Mouse (Mus musculus): ENCODE measurements around the gene Gm3573. TPM values are rescaled to one million over a fixed set of nuclear protein-coding genes. Genes with fewer than 3 reads are reported as not detected.
A peak's percentile ranks its signal among the peaks of the same experiment; 100 is the strongest.
"Not testable (repeated sequence)": the region's sequence is repeated elsewhere in the genome, so short reads cannot be mapped to it uniquely, and the experiment has no call there.

Gene Gm3573
- total RNA-seq (2021): not detected
- long read RNA-seq, experiment 1: 0 reads
- long read RNA-seq, experiment 2: 0 reads

DNA sequence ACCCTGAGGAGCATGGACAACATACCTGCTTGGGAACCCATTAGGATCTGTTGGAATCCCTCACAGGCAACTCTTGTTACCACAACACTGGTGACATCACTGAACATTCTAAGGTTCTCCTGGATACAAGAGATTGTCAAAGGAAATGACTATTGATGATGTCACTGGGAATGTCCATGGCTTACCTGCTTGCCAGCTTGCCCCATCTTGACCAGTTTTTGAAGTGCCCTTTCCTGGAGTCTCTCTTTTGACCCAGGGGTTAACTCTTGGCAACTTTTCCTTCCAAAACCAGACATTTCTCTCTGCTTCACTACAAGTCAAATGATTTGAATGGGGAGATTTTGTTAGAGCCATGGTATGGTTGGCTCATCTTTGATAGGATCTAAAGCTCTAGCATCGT is at the start of gene Gm3573:
Gene Gm3573 (minus strand): TSS at position 101 of the 400 bp plus-strand sequence.
- DNase-seq: not testable (repeated sequence)

DNA sequence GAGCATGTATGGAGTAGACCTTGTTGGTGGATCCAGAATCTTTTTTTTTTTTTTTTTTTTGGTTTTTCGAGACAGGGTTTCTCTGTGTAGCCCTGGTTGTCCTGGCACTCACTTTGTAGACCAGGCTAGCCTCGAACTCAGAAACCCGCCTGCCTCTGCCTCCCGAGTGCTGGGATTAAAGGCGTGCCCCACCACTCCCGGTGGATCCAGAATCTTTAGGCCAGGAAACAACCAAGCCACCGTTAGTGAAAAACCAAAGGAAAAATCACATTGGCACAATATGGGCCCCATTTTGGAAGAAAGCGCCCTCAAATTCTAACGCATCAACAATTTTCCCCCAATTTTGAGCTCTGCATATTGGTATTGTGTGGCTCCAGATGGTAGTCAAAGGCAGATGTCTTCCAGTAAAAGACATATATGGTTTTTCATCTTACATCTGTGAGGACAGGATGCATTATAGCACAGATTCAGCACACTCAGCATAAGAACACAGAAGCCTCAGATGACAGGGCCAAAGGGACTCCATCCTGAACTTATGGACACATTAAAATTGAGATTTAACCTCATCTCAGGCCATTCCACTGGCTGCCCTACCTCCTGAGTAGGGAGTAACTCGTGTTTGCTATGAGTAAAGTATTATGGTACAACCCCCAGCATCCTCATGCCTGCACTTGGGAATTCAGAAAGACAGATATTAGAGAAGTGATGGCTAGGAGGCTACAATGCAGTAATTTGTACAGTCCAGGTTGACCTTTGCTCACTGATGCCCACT is 26.4 kb upstream of the Gm3573 start:
- DNase-seq: peak; percentile 0

DNA sequence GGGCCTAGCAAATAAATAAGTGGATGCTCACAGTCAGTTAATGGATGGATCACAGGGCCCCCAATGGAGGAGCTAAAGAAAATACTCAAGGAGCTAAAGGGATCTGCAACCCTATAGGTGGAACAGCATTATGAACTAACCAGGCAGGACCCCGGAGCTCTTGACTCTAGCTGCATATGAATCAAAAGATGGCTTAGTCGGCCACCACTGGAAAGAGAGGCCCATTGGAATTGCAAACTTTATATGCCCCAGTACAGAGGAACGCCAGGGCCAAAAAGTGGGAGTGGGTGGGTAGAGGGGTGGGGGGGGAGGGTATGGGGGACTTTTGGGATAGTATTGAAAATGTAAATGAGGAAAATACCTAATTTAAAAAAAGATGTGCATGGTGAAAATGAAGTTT is 6.7 kb downstream of the Gm3573 start:
- not testable (repeated sequence) for DNase-seq

DNA sequence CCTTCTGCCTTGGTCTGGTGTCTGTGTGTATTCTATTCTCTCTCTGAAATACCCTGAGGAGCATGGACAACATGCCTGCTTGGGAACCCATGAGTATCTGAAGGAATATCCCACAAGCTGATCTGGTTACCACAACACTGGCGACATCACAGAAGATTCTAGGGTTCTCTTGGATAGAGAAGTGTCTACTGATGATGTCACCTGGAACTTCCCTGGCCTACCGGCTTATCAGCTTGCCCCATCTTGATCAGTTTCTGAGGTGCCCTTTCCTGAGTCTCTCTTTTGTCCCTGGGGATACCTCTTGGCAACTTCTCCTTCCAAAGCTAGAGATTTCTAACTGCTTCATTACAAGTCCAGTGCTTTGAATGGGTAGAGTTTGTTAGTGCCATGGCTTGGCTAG is 28.1 kb downstream of the Gm3573 start, which contains the start of gene Gm17027:
Gene Gm17027 (minus strand): TSS at position 101 of the 400 bp plus-strand sequence.
- not testable (repeated sequence) for DNase-seq

Other genes with a start within 250 kb of the Gm3573 start
- gene 1700024B05Rik, start 246.8 kb downstream of the Gm3573 start, total RNA-seq (2021): not detected
- gene Gm6401, start 222.9 kb downstream of the Gm3573 start, total RNA-seq (2021): not detected
- gene Gm3543, start 207.5 kb downstream of the Gm3573 start, total RNA-seq (2021): not detected
- gene Gm7951, start 73.4 kb downstream of the Gm3573 start, total RNA-seq (2021): not detected
- not detected for gene Gm17027, start 28.2 kb downstream of the Gm3573 start, total RNA-seq (2021)
- not detected for gene Gm17026, start 69.3 kb upstream of the Gm3573 start, total RNA-seq (2021)
- gene Gm9611, start 106.6 kb upstream of the Gm3573 start, total RNA-seq (2021): not detected
- not detected for gene Gm7995, start 119.4 kb upstream of the Gm3573 start, total RNA-seq (2021)
- not detected for gene Gm8005, start 248.9 kb upstream of the Gm3573 start, total RNA-seq (2021)